Mouse (Mus musculus) T-helper 1 cell (primary cell): ENCODE results near the gene Snapc3.

ENCODE experiments used
- in situ Hi-C: fragments of 300-600 bp; cut with MboI, MseI; formaldehyde crosslinking; loops from one replicate; pipeline ENCODE4 v1.15.1; 2025; ENCODE audit warnings: high pct_unique_total_duplicates

The Snapc3 gene

DNA sequence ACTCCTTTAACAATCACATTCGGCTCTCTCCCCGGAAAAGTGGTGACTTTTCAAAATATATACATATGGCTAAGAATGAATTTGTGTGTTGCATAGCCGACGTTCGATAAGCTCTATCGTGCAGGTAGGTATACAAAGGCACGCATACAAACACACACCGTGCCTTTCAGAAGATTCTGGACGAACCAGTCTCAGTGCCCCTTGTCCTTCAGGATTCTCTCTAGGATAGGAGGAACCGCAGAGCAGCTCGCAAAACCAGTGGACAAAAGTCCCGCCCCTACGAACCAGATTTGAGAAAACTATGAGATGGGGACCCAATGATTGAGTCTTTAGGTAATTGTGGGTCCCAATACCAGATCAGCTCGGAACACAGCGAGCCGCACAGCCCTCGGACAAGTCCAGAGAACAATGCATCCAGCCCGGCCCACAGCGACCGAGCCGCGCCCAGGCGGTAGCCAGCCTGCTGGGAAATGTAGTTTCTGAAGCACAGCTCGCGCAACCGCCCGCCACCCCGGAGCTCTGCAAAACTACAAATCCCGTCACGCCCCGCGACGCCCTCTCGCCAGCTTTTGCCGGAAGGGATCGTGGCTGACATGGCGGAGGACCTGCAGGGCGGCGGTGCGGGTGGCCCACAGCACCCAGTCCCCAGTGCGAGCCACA lies at the start of gene Snapc3:
Gene Snapc3, plus strand, starts transcription at position 565 of the 660 bp plus-strand sequence.
- in situ Hi-C loops, result no loop called here

DNA sequence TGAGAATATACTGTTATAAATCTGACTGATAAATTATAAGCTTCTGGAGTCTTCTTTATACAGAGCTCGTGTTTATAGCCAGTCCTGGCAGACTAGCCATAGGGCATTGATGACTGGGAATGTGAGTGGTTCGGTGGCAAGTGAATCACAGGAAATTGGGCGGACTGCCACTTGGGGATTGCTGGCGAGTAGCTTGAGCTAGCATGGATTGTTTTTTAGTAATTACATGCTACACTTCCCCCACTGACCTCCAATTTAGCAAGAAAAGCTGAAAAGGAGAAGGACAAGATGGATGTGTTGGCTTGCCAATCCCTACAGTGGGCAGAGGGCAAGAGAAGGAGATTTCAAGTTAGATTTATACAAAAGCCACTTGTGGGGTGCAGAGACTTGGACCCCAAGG lies 44.1 kb upstream of the Snapc3 start:
- in situ Hi-C loops, result no loop called here

DNA sequence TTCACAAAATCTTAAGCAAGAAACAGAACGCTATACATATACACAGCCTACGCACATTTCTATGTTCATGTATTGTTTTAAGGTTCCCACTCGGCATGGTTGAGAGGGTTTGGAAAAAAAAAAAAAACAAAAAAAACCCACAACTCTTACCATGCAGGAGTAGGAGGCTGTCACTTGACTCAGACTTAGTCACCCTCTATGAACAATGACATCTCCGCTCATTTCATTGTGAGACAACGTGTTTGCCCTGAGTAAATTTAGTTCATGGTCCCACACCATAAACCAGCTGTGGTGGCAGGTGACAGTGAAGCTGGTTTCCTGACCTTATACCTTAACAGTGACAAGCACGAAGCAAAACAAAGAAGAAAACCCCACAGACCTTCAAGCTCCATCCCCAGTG lies 41.9 kb upstream of the Snapc3 start:
- in situ Hi-C loops, result no loop called here

DNA sequence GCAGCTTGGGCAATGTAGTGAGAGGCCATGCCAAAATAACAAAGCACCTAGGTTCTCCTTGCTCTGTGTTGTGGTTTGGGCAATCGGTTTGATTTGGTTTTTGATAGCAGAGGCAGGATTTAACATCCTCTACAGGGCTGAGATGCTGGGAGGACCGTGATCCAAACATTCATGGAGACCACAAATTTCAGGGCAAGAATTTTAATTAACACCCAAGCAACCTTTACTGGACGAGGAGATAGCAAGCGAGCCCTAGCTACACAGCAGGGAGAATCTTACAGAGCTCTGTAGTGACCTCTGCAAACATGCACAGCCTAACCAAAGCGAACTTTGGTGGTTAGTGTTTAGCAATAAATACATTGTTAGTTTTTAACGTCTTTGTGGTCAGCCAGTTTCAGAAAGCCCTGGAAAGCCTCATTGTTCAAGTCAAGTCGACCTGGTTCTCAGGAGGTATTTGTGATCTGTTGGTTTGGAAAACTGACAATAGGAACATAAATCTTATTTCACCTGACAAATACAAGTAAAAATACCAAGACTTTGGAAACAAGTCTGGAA lies 41.0 kb upstream of the Snapc3 start:
- in situ Hi-C loops, result no loop called here

DNA sequence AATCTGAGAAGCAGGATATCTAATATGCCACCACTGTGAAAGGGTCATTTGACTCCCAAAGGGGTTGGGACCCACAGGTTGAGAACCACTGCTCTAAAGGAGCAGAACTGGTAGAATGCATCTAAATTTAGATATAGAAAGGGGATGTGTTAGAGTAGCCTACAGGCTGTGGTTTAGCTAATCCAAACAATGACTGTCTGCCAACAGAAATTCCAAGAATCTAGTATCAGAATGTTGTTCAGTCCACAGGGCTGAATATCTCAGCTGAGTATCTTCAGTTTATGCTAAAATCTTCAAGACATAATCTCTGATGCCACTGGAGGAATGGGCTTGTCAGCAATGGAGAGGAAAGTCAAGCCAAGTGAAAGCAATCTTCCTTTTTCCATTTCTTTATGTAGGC lies 38.5 kb upstream of the Snapc3 start:
- in situ Hi-C loops, result no loop called here

DNA sequence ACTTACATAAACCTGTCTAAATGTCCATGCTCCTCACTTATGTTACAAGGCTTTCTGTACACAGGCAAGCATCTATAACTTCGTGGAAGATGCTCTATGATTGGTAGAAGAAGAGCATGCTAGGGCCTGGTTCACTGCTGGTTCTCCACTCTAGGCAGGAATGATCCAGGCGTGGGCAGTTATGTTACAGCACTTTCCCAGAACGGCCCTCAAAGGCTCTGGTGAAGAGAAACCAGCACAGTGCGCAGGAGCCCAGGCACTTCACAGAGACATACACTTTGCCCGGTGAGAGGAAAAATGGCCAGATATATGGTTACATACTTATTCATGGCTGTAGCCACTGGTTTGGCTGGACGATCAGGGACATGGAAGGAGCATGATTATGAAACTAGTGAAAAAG lies 37.8 kb upstream of the Snapc3 start:
- in situ Hi-C loops, result no loop called here

DNA sequence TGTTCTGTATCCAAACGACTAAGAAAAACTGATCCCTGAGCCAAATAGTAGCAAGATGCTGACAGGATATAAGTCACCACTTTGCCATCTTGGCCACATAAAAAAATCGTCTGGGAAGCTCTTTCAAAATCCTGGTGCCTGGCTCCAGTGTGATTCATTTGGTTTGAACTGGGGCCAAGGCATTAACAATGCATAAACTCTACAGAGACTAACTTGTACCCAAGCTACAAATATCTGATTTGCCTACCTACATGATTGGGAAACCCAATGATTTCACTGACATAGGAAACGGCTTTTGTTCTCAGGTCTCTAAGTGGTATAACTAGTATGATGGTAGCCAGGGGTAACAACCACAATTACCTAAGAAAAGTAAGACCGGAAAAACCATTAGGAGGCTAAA lies 37.3 kb upstream of the Snapc3 start:
- in situ Hi-C loops, result no loop called here

DNA sequence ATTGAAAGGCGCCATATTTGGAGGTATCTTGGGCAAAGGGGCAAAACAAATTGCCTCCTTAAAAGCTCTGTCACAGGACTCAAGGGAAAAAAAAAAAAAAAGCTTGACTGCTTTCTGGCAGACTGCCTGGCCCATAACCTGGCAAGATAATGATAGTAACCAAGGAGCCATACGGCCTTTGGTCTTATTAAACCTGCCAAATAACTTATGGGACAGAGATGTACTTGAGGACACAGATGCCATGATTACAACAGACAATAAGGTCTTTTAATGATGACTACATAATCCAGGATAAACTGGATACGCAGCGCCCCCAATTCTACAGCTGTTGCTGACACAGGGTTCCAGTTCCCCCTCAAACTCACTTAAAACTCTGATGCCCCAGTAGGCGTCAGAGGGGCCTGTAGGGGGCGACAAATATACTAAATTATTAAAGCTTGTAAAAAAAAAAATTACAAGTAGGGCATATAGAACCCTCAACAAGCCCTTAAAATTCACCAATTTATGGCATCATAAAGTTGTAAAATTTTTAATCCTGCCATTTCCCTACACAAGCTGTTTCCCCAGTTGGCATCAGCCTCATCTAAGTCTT lies 33.5 kb upstream of the Snapc3 start:
- in situ Hi-C loops, result no loop called here

DNA sequence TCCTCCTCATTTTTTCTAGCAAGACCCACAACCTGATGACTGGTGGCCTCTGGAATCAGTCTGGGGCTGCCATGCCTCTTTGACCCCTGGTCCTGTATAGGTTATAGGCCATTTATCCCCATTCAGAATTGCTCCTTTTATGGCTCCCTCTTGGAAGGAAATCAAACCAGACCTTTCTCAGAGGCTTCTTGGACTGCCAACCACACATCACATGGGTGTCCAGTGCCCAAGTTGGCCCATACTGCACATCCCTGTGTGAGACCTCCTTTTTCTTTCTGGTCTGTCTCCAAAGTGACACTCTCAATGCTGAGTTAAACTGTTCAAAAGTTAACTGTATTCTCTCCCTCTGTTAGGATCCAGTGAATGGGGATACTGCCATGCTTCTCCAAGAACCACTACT lies 32.4 kb upstream of the Snapc3 start:
- in situ Hi-C loops, result no loop called here

DNA sequence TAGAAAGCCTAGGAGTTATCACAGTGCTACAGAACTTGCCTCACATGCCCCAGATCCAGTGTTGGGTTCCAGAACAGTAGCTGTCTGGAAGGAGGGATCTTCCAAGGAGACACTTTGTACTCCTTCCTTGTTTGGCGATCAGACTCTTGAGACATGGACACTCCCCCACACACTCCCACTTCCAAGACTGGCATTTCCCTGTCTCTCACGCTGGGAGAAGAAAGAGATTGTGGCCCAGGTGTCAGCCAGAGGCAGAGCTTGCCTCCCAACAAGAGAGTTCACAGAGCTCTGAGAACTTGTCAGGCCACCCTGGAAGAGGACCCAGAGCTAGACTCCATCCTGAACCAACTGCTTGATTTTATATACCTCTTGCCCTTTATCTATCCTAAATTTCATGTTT lies 27.0 kb upstream of the Snapc3 start:
- in situ Hi-C loops, result no loop called here

DNA sequence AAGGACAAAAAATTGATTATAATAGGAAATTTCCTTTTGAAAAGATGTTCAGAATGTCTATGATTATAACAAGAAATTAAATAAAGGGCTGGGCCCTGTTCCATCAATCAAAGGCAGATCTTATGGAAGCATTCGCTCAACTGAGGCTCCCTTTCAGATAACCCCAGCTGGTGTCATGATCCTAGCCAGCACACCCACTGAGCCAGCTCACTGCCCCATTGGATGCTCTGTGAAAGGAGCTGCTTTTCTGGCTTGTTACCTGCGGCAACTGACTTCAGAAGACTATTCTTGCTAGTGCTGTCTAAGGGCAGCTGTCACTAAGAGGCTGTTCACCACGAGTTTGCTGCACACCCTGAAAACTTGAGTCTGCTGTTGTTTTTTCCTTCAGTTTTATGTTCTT lies 25.6 kb upstream of the Snapc3 start:
- in situ Hi-C loops, result no loop called here

DNA sequence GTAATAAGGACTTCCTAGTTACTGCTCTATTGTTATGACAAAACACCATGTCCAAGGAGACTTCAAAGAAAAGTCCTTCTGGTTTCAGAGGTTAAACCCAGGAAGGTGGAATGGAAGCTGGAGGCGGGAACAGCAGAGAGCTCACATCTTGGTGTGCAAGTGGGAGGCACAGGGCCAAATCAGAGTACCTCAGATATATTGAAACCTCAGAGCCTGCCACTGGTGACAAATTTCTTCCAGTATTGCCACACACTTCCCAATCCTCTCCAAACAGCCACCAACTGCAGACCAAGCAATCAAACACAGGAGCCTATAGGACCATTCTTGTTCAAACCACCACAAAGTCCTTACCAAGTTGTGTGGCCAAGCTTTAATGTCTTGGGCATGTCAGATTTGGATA lies 23.8 kb upstream of the Snapc3 start:
- in situ Hi-C loops, result no loop called here

DNA sequence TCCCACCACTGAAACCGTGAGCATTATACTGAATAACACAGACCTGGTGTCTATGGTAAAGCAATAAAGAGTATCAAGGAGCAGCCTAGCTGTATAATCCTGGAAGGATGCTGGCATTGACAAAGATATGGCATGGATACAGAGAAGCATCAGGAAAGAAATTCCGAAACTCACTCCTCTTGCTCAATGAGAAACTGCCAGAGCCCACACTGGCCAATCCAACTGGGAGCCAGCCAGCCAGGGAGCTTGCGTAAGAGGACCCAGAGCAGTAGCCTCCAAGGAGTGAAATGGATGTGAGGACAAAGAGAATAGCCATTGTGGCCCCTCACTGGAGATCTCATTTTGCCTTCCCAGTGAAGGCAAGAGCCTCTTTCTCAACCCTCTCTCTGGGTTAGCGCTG lies 21.2 kb upstream of the Snapc3 start:
- in situ Hi-C loops, result no loop called here

DNA sequence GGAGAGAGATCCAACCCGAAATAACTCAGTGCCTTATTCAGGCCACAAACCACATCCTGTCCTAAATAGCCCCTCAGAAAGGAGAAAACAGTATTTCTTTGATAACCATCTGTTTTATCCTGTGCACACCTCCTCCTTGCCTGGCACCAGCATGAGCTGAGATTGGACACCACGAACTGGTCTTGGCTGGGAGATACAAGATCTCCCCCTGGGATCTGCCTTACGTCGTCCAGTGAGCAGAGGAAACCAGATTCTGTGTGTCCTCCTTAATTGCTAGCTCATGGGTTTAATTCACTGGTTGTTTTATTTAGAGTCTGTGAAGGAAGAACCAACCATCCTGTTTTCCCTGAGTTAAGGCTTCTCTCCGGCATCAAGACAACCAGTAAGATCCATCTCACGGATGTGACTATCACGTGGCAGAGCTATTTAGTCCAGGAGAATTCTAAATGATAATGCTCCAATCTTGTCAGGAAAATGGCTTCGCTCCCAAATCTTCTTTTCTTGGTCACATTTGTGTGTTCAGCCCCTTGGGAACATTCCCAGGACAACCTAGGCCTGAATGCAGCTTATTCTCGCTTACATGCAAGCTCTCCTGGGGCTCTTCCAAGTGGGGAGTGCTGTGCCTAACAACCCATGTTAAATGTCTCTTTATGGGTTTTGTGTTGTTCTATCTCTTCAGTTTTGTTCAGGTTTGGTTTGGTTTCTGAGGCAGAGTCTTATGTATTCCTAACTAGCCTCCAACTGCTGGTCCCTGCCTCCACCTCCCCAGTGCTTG lies 20.3 kb upstream of the Snapc3 start:
- in situ Hi-C loops, result no loop called here

DNA sequence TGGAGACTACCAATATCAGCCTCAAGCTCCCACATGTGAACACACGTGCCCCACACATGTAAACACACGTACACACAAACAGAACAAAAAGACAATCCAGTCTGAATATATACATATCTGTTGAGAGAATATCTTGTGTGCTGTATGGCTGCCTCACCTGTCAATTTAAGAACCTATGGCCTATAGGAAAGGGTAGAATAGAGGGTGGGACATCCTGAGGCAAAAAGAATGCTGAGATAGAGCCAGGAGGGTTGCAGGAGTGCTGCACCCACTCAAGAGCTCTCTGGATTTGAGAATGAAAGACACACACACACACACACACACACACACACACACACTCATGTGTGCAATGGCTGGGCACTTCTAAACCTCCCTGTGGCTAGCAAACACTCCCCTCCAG lies 19.0 kb upstream of the Snapc3 start:
- in situ Hi-C loops, result no loop called here

DNA sequence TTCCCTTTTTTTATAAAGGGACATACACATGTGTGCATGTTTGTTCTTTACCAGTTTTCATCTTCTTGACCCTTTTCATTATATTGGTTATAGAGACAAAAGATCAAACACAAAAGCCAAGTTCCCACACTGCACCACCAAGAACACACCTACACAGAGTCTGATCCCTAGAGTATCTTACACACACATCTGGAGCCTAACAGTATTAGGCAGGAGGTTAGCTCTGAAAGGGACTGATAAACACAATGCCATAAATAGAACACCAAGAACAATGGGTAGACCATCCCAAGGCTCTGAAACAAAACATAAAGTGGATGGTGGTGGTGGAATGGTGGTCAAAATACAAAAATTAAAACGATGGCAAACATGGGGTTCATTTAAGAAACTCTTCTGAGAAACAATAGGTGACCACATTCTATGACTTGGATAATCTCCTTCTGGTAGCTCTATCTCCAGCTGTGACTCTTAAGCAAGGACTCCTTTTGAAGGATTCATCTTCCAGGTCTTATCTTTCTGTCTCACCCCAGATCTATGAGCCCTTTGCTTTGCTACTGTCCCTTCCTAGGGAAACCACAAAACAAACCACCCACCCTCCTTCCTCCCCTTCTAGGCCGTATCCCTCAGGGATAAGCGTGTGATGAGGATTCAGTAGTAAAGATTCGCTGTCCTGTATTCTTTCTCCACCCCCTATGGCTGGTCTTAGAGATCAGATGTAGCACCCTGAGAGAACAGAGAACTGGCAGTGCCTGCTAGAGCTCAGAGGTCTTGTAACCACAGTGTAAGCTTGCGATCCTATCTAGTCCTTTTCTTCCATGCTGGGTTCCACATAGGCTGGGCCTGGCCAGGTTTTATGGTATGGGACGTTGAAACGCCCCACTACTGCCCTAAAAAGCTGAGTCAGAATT lies 16.6 kb upstream of the Snapc3 start:
- in situ Hi-C loops, result no loop called here

DNA sequence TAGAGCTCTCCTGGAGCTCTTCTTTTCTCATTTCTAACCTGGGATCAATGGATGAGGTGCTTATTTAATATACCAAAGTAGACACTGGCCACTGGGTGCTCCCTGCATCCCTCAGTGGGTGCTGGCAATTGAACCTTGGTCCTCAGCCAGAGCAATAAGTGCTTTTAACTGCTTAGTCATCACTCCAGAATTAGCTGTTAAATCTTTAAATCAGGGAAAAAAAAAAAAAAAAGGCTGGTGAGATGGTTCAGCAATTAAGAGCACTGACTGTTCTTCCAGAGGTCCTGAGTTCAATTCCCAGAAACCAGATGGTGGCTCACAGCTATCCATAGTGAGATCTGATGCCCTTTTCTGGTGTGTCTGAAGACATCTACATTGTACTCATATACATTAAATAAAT lies 15.8 kb upstream of the Snapc3 start:
- in situ Hi-C loops, result no loop called here

DNA sequence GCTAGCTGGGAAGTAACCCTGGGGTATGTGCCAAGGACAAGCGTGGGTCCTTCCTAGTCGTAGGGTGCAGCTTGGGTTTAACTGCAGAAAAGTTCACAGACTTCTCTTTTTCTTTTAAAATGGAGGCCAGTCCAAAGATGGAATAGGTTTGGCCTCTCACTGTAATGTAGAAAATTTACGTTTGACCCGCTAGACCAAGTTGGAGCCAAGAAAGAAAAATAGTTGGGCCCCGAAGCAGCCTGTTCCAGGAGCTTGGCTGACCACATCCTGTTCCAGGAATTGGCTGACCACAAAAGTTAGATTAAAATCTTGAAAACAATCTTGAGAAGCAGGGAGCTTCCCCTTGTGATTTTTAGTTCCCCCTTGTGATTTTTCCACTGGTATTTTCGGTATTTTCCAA lies 9.8 kb upstream of the Snapc3 start:
- in situ Hi-C loops, result no loop called here

DNA sequence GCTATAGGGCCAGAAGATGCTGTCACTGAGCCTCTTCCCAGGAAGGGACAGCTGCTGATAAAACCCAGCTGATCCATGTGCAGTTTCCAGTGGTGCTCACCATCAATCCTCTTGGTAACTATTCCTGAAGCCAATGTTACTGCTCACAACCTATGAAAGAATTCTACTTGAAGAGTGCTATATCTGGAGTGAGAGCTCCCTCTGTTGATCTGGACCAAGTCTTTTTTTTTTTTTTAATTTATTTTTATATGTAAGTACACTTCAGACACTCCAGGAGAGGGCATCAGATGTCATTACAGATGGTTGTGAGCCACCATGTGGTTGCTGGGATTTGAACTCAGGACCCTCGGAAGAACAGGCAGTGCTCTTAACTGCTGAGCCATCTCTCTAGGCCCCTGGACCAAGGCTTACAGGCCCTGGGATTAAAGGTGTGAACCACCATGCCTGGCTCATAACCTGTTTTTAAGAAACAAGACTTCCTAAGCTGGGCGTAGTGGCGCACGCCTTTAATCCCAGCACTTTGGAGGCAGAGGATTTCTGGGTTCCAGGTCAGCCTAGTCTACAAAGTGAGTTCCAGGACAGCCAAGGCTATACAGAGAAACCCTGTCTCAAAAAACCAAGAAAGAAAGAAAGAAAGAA lies 7.5 kb upstream of the Snapc3 start:
- in situ Hi-C loops, result loop anchor here (5.0 kb wide), 1 partner anchor 103 kb away; no protein-coding TSS in a partner anchor

DNA sequence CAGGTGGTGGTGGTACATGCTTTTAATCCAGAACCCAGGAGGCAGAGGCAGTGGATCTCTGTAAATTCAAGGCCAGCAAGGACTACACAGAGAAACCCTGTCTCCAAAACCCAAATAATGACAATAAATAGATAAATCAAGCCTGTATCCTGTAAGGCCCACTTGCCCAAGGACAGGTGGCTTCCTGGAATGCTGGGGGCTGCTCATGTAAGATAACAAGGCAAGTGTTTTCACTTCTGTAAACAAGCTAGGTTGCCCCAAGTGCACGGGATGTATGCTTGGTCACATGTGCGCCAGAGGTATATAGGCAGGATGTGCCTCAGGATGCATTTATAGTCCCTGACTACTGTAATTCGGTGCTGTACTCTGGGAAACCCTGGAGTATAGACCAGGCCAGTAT lies 5.5 kb upstream of the Snapc3 start:
- in situ Hi-C loops, result loop anchor here (5.0 kb wide), 1 partner anchor 105 kb away; no protein-coding TSS in a partner anchor

DNA sequence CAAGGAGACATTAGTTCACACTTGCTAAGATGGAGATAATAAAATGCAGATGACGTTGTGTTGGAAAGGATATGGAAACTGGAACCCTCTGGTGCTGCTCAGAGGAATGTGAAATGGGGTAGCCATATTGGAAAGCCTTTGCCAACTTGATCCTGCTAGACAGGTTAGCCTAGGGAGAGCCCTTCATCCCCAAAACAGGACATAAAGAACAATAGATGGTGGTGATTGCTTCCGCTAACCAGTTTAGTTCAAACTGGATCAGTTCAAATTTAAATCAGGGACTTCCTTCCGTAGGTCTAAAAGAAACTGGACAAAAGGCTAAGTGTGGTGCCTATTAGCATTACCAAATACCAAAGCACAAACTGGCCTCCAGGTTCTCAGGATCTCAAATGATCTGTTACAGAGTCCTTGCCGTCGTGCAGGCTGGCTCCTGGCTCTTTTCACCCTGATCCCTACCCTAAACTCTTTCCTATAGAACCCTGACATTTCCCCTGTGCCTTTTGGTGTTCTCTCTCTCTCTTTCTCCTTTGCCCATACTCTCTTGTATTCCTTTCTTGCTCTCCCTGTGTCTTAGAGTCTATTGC lies 3.2 kb upstream of the Snapc3 start:
- in situ Hi-C loops, result loop anchor here (5.0 kb wide), 1 partner anchor 107 kb away; no protein-coding TSS in a partner anchor
